Mouse (Mus musculus): ENCODE data around the gene Alpk1. TPM values are rescaled to one million over a fixed set of nuclear protein-coding genes. Genes with fewer than 3 reads are reported as not detected.

The Alpk1 gene
- total RNA-seq (2021), result 1 to 10 TPM; 2.9 to 5.2 TPM
- long read RNA-seq, experiment 1, partial matches to known transcripts, result 2 of 3 reads
- long read RNA-seq, experiment 1, other reads (novel, unspliced or antisense), result 1 of 3 reads
- long read RNA-seq, experiment 2, partial matches to known transcripts, result 0 of 1 reads
- long read RNA-seq, experiment 2, other reads (novel, unspliced or antisense), result 1 of 1 reads

DNA sequence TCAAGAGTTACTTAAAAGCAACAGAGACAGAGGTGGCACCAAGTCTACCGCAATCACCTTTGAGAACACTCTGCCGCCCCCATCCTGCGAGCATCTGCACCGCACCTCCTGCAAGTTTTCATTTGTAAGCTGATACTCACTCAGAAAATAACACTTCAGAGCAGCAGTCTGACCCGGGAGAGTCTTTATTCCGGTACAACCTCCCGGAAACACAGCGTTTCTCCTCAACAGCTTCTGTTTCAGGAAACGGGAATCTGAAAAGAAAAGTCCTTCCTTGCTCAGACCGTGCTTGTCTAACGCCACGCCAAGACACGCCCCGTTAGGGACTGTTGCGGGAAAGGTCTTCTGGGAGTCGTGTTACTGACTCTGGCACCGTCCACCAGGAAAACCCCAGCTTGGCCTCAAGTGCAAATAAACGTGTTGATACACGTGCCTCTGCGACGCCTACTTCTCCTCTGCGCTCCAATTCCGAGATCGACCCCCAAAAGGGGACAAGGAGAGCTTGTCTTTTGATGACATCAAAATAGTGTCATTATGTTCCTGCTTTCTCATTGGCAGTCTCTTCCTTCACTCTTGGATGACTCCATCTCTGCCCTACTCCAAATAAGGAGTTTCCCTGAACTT, at the start of gene Alpk1:
TSS of gene Alpk1 (minus strand) at position 507 of the 624 bp plus-strand sequence.
- intact Hi-C loops (cut with DNase I), result no loop called here

DNA sequence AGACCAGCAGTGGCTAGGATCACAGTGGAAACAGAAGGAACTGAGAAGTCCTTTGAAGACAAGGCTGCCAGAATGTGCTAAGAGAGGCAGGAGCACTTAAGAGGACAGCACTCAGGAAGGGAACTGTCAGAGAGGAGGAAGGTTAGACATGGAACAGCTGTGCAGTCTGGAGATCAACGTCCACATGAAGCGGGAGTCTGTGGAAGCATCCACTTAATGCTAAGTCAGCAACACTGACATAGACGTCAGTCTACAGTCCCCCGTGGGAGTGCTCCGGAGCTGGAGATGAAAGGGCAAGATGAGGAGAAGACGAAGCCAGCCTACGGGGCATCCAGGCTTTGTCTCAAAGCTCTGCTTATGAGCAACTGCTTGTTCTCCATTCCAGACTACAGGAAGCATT, 46.8 kb upstream of the Alpk1 start:
- intact Hi-C loops (cut with DNase I), result no loop called here
- DNase-seq, result peak; percentile 10 to 18

More for the DNA sequence above, at the start of gene Alpk1:
- peak; percentile 65 to 73 for DNase-seq

DNA sequence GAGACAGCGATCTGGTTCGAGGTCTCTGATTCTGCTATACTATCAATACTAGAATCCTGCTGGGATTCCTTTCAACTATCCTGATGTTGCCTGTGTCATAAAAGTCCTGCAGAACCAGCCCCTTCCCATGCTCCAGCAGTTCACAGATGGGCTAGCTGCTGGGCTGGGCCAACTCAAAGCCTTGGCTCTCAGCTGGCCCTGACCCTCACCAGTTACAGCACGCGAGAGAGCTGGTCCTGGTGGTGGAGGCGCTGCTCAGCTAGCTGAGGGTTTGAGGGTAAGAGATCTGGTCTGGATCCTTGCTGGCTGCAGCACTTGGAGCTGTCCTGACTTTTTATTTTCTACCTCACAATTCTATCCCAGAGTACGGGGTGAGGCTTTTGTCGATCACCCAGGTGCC, 46.2 kb upstream of the Alpk1 start:
- intact Hi-C loops (cut with DNase I), result no loop called here
- DNase-seq, result no peak

DNA sequence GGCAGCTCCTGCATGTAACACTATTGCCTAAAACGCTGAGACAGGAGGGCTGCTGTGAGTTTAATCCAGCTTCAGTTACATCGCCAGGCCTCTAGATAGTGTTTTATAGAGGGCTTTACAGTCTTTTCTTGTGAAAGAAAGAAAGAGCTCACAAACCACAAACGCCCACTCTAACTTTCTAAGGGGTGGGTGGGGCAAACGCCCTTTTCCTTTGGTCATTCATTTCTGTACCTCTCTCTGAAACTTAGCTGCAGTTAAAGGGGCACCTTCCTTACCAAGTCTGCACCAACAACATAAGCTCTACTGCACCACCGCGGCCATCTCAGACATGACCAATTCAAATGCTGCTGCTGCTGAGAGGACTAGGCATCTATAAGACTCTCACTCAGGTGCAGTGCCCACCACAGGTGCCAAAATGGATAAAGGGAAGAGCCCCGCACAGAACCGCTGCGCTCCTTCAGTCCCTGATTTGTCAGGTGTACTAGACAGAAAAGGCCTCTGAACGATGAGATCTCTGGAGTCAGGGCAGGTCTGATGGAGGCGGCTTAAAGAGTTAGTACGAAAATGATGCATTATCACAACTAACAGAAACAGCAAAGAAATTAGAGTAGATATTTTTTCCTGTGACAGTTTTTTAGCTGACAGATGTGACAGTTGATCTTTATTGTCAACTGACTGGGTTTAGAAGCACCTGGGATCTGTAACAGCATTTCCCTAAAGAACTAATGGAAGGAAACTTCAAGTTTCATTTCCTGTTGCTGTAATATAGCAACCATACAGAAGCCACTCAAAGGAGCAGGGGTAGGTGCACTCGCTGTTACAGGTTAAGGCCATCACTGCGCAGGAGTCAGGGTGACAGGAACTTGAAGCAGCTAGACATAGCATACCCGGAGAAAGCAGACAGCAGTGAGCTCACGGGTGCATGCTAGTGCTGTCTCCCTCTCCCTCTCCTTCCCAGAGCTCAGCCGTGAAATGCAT, 43.8 kb upstream of the Alpk1 start:
- intact Hi-C loops (cut with DNase I), result no loop called here

DNA sequence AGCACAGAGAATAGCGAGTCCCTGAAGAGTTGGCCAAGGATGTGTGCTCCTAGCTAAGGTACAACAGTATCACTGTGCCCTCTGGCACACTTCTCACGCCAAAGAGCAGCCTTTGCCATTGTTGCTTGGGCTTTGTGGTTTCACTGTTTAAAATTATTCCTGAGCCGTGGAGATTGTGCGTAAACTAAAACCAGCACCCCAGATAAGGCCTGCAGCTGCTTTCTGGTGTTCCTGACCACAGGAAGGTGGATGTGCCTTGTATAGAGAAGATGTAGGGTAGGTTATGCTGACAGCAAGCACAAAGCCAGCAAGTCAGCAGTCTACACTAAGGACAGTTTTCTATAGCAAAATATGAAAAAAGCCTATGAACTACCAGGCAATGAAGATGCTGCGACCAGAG, 40.9 kb upstream of the Alpk1 start:
- DNase-seq, result no peak
- intact Hi-C loops (cut with DNase I), result no loop called here

More for the DNA sequence above, 43.8 kb upstream of the Alpk1 start:
- DNase-seq, result no peak

DNA sequence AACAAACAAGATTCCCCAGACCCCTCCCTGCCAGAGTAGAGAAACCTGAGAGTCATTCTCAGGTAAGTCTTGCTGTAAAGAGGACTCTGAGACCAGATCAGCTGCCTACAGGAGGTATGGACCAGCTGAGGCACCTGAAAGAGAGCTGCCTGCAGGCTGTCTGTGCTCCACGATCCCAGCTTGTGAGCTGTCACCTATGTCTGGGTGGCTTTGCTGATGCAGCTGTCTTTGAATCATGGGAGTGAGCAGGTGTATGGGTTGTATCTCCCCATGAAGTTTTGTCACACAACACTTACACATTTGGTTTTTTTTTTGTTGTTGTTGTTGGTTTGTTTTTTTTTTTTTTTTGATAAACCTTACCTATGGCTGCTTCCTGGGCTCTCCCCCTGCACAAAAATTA, 40.1 kb upstream of the Alpk1 start:
- intact Hi-C loops (cut with DNase I), result no loop called here

DNA sequence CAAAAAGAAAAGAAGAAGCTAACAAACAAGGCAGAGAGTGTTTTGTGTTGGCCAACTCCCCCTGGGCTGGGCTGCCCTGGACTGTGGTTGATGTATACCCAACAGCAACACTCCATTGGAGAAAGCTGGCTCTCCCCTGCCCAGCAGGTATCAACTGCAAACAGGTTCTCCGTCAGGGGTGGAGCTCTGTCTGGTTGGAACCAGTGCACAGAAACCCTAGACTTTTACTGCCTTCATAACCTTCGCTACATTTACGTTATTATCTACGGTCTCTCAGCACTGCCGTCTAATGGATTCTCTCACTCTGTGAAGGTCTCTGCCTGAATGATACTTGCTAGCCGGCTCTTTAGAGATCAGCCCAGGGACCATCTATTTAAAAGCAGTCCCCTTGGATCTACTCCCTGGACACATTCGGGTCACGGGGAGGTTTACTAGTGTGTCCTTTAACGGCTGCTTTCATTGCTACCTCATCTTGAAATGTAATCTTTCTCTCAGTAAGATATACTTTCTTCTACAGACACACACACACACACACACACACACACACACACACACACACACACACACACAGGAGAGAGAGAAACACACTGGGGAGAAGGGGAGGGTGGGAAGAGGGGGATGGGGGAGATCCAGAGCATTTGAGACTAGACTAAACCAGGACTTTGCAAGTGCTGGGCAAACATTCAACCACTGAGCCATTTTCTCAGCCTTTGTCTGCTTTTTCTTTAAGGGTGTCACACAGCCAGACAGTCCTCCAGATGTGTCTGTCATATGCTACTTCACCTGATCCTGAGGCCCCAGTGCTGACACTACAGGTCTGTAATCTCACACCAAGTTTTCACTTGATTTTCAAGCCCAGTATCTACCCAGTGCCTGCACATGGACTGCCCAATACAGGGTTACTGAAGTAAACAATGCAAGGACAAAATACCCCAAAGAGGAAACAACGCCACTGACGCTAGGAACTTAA, 38.7 kb upstream of the Alpk1 start:
- intact Hi-C loops (cut with DNase I), result no loop called here
- no peak for DNase-seq

More for the DNA sequence above, 40.1 kb upstream of the Alpk1 start:
- DNase-seq, result no peak

DNA sequence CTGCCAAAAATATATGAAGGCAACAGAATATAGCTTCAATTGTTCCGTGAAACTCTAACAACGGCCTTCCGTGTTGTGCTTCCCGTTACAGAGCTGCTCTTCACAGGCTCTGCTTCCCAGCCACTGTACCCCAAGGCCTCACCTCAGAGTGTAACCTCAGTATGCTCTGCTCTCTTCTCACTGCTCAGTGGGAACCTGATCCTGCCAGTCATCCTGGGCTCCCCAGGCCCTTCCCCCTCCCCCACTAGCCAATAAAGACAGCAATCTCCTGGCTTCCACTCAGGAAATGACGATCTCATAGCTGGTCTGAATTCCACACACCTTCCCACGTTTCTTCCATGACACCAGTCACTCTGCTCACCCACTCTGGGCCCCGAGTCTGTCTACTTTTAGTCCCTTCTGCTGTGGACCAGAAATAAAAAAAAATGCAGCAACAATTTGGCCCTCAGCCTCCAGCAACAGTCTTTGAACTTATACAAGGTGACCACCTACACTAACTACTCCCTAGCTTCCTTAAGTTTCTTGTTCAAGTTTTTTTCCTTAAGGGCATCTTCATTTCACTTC, 36.9 kb upstream of the Alpk1 start:
- no peak for DNase-seq
- intact Hi-C loops (cut with DNase I), result no loop called here

DNA sequence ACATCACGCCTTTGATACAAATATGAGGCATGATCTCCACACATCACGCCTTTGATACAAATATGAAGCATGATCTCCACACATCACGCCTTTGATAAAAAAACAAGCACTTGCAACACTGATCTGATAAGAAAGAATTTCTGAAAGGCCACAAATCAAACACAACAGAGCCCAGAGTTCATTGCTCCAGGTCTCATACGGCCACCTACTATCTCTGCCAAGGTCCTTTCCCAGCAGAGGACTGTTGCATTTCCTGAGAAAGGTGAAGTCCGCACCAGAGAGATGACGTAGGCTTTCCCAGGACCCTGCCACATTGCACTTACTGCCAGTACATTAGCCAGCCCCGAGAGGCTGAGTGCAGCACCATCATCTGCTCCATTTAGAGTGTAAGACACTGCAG, 28.8 kb upstream of the Alpk1 start:
- intact Hi-C loops (cut with DNase I), result no loop called here
- DNase-seq, result no peak

DNA sequence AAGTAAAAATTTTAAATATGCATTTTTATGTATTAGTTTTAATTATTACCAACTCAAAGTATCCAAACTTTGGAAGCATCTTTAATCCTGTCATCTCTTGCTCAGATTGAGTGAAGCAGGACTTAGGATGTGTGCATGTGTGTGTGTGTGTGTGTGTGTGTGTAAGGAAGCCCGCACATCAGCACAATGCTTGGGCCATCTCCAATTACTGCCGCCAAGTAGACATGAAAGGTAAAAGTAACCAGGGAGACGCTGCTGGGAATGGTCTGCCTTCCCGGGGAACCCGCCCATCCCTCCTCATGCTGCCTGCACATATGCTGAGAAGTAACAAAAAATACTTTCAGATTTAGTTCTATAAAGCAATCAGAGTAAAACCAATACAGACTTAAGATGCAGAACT, 27.5 kb upstream of the Alpk1 start:
- intact Hi-C loops (cut with DNase I), result no loop called here
- no peak for DNase-seq

DNA sequence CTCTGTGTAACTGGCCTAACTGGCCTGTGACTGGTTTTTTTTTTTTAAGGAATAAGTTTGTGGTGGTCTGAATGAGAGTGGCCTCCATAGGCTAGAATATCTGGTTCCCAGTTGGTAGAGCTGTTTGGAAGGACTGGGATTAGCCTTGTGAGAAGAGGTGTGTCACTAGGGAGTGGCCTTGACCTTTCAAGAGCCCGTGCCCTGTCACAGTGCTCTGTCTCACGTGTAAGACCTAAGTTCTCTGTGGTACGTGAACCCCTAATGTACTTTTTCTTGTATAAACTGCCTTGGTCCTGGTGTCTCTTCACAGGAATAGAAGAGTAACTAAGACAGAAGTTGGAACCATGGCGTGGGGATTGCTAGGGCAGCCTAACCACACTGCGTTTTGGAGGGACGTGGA, 25.7 kb upstream of the Alpk1 start:
- intact Hi-C loops (cut with DNase I), result no loop called here
- no peak for DNase-seq

DNA sequence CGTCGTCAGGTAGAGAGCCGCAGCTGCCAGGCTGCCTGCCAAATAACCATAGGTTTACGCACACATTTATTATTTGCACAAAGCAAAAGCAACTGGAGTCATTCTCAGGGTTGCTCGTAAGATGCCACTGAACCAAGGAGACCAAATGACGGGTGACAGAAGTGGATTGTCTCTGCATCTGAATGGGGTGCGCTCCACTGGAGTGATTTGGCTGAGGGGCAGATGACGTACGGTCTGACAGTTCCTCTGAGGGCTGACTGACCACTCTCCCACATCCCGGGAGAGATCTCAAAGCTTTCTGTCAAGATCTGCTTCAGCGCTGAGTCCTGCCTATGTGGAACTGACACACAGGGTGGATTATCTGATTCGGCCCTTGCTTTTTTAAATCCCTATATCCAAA, 24.7 kb upstream of the Alpk1 start:
- DNase-seq, result no peak
- intact Hi-C loops (cut with DNase I), result no loop called here

DNA sequence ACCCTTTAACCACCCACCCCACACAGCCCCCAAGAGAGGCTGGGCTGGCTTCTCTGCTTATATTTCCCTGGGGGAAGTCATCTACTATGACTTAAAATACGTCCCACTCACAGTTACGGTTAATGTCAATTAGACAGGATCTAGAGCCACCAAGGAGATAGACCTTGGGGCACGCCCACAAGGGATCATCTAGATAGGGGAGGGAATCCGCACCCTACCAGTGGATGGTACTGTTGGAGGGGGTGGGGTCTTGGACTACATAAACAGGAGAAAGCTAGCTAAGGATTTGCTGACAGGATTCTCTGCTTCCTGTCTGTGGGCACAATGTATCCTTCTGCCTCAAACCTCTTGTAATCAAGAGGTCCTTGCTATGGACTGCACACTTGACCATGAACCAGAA, 24.1 kb upstream of the Alpk1 start:
- intact Hi-C loops (cut with DNase I), result no loop called here
- DNase-seq, result no peak

DNA sequence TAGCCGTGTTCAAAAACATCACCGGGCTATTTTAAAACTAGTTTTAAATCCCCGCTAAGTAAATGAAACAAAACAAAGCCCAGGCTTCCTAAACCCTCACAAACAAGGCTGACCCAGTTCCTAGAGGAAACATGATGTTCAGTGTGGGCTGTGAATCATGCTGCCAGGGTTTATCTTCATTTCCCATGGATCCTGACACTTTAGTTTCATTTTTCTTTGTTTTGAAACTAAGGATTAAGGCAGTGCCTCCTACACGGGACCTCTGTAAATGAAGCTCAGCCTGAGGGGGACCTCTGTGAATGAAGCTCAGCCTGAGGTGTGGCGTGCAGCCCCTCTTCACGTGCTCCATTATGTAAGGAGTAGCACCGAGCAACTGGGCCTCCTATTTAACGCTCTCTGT, 22.5 kb upstream of the Alpk1 start:
- intact Hi-C loops (cut with DNase I), result no loop called here

DNA sequence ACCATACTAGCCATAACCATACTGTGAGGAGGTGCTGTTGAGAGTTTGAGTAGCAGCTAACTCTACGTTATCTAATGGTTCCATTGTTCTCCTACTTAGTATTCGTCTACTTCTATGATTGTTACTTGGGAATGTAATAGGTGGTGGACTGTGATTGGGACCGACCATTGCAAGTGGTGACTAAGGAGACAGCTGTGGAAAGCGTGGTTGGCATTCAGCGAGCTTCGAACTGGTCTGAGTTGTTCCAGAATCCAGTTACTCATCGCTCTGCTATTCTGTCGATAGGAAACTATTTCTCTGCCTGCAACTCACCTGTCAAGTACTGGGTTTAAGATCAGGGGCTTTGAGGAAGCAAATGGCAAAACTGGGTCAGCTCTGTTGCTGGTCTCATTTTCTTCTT, 20.8 kb upstream of the Alpk1 start:
- intact Hi-C loops (cut with DNase I), result no loop called here

More for the DNA sequence above, 22.5 kb upstream of the Alpk1 start:
- DNase-seq, result no peak

DNA sequence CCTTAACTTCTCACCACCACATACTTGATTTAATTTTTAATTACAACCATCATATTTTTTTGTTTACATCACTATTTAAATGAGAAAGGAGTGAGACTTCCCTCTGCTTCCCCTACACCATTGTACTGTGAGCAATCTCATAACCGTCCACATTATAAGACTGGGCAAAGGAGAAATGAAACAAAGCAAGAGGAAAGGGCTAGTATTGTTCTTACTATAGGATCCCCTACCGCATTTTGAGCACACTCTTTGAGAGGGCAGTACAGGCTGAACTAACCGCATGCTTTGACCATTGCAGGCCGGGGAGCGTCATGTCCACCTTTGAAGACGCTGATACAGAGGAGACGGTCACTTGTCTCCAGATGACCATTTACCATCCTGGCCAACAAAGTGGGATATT, 15.9 kb upstream of the Alpk1 start:
- intact Hi-C loops (cut with DNase I), result no loop called here
- no peak for DNase-seq

More for the DNA sequence above, 20.8 kb upstream of the Alpk1 start:
- no peak for DNase-seq

DNA sequence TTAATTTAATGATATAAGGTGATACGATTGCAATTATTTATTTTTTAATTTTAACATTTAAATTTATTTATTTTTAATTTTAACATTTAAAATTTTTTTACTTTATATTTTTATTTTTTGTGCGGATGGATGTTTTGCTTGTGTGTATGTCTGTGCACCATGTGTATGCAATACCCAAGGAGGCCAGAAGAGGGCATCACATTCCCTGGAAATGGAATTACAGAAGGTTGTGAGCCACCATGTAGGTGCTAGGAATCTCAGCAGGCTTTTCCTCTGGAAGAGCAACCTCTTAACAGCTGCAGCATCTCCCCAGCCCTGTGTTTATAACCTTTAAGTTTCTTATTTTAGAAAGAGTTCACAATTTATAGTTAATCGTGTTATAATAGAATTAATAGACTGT, 15.4 kb upstream of the Alpk1 start:
- intact Hi-C loops (cut with DNase I), result no loop called here
- no peak for DNase-seq

DNA sequence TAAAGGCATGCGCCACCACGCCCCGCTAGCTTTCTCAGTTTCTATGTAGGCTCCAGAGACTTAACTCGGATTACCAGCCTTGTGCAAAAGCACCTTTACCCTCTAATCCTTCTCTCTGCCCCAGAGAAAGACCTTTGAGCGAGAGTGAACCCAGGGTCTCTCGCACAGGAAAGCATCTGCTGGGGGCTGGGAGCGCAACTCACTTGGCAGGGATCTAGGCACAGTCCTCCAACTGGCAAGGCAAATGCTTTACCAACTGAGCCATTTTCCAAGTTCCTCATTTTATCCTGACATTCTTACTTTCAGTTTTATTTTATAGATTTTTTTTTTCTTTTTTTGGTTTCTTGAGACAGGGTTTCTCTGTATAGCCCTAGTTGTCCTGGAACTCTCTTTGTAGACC, 12.7 kb upstream of the Alpk1 start:
- intact Hi-C loops (cut with DNase I), result loop anchor here (5.0 kb wide), 2 partner anchors 44 to 104 kb away; partner anchors contain the start of genes Ap1ar and Fam241a
- DNase-seq, result no peak

Measured in heart, postnatal 14 days (tissue).